In the genomic region with DNA sequence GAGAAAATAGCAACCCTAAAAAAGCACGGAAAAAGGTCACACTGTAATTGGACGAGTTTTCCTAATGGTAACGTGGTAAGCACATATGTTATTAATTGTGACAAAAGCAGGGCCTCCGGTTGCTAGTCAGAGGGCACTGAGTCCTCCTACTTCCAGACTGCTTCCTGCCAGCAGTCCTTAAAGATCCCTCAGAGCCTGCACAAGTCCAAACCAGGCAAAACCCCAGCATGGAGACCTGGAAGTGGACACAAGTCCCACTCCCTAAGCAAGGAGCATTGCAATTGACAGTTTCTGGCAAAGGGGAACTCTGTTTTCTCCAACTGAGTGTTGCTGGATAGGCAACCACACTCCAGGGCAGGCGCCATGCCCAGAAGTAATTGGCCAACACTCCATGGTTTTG, we compare ENCODE assay signal across 10 mouse cellular contexts. TPM values are rescaled to one million over a fixed set of nuclear protein-coding genes. Genes with fewer than 3 reads are reported as not detected.
DNase-seq lines count a peak whose midpoint lies in the region; ATAC-seq and TF ChIP-seq lines count a peak whose summit lies in the region.
"Had no signal": no experiment of that assay in that cellular context is flagged by ENCODE, and none has a peak within 500 bp of the region (broad histone marks: within the 10 kb centered on the region; RNA-seq: fewer than 3 reads in every experiment).

No protein-coding gene starts in this region.

- H3K4me3 ChIP-seq in hindbrain, embryonic 11.5 days (ENCODE audit: low read depth, low read length): no peak overlapping the region
- no peak overlapping the region for H3K4me3 ChIP-seq in hindbrain, embryonic 12.5 days
- H3K4me3 ChIP-seq in embryonic fibroblast, embryonic 13.5 days (ENCODE audit: insufficient read depth, low read length): no peak overlapping the region
- H3K4me3 ChIP-seq in limb, embryonic 12.5 days (replicated peaks): no peak overlapping the region
- H3K4me3 ChIP-seq: forebrain, embryonic 13.5 days had no signal

- TF ChIP-seq CTCF in embryonic fibroblast, embryonic 13.5 days (IDR thresholded peaks at IDR 0.05; ENCODE audit: borderline replicate concordance, insufficient read depth, low read length): no peak

- ATAC-seq in hindbrain, embryonic 11.5 days (ENCODE audit: low FRiP score): no peak
- ATAC-seq in hindbrain, embryonic 12.5 days (ENCODE audit: low FRiP score): no peak
- ATAC-seq in limb, embryonic 12.5 days (ENCODE audit: insufficient number of reproducible peaks, insufficient read depth, low FRiP score, low TSS enrichment, low read depth): peak; percentile 86; the same call in 1 of the 2 replicates
- ATAC-seq: forebrain, embryonic 13.5 days had no signal

- H3K9ac ChIP-seq in hindbrain, embryonic 11.5 days (ENCODE audit: low read depth, low read length): no peak overlapping the region
- no peak overlapping the region for H3K9ac ChIP-seq in hindbrain, embryonic 12.5 days
- no peak overlapping the region for H3K9ac ChIP-seq in limb, embryonic 12.5 days (replicated peaks)
- H3K9ac ChIP-seq: forebrain, embryonic 13.5 days had no signal

- H3K4me1 ChIP-seq in hindbrain, embryonic 11.5 days (replicated peaks; ENCODE audit: control insufficient read depth, insufficient read depth, low read length): no peaks in the 10 kb centered on the region
- no peaks in the 10 kb centered on the region for H3K4me1 ChIP-seq in hindbrain, embryonic 12.5 days
- peaks cover 8% of the 10 kb centered on the region; the same call in 1 of the 2 replicates for H3K4me1 ChIP-seq in embryonic fibroblast, embryonic 13.5 days (ENCODE audit: control insufficient read depth, insufficient read depth, low read length)
- H3K4me1 ChIP-seq in limb, embryonic 12.5 days (replicated peaks): peaks cover 13% of the 10 kb centered on the region
- H3K4me1 ChIP-seq: forebrain, embryonic 13.5 days had no signal

- no peaks in the 10 kb centered on the region for H3K36me3 ChIP-seq in hindbrain, embryonic 11.5 days (ENCODE audit: control insufficient read depth, insufficient read depth, low read length)
- H3K36me3 ChIP-seq in hindbrain, embryonic 12.5 days: no peaks in the 10 kb centered on the region
- H3K36me3 ChIP-seq in limb, embryonic 12.5 days: no peaks in the 10 kb centered on the region

- 0 out of 2 replicates have a peak, but pooled peaks have one; percentile 33 for TF ChIP-seq POLR2A in embryonic fibroblast, embryonic 13.5 days (IDR thresholded peaks at IDR 0.05; ENCODE audit: low read depth, low read length)

- H3K4me2 ChIP-seq in hindbrain, embryonic 11.5 days (replicated peaks; ENCODE audit: low read depth, low read length): no peak overlapping the region
- H3K4me2 ChIP-seq in hindbrain, embryonic 12.5 days (replicated peaks): no peak overlapping the region
- H3K4me2 ChIP-seq in limb, embryonic 12.5 days: peak overlapping the region; percentile 18; the same call in 1 of the 2 replicates
- H3K4me2 ChIP-seq: forebrain, embryonic 13.5 days had no signal

- 57% methylated on average over 5 of the region's 5 CpGs for WGBS in hindbrain, embryonic 11.5 days
- WGBS in hindbrain, embryonic 12.5 days: 64% methylated on average over 5 of the region's 5 CpGs
- WGBS in limb, embryonic 12.5 days: 22% methylated on average over 5 of the region's 5 CpGs

- H3K27me3 ChIP-seq in hindbrain, embryonic 11.5 days (ENCODE audit: control insufficient read depth, insufficient read depth, low read length): no peaks in the 10 kb centered on the region
- H3K27me3 ChIP-seq in hindbrain, embryonic 12.5 days: no peaks in the 10 kb centered on the region
- no peaks in the 10 kb centered on the region for H3K27me3 ChIP-seq in limb, embryonic 12.5 days
- H3K27me3 ChIP-seq: forebrain, embryonic 13.5 days had no signal

- DNase-seq in hindbrain, embryonic 11.5 days (ENCODE audit: low spot score): peak; percentile 14
- peak; percentile 10 for DNase-seq in brain, adult 2 months (ENCODE audit: low read depth, low spot score)
- no peak for DNase-seq in frontal cortex, postnatal 14 days (ENCODE audit: low spot score in 2 of 2)
- DNase-seq in retina, postnatal 1 day: no peak
- DNase-seq in thymus, postnatal 25 days: no peak

- H3K27ac ChIP-seq in hindbrain, embryonic 11.5 days (ENCODE audit: low read depth, low read length): no peak overlapping the region
- no peak overlapping the region for H3K27ac ChIP-seq in hindbrain, embryonic 12.5 days
- peak overlapping the region; percentile 97 for H3K27ac ChIP-seq in embryonic fibroblast, embryonic 13.5 days (ENCODE audit: insufficient read depth, low read length)
- peak overlapping the region; percentile 94 for H3K27ac ChIP-seq in limb, embryonic 12.5 days
- H3K27ac ChIP-seq: forebrain, embryonic 13.5 days; kidney, postnatal 0 days had no signal

- no peaks in the 10 kb centered on the region for H3K9me3 ChIP-seq in hindbrain, embryonic 11.5 days (ENCODE audit: control insufficient read depth, low read length)
- H3K9me3 ChIP-seq in hindbrain, embryonic 12.5 days (replicated peaks): no peaks in the 10 kb centered on the region
- H3K9me3 ChIP-seq in limb, embryonic 12.5 days: peaks cover 11% of the 10 kb centered on the region; the same call in 1 of the 2 replicates
- H3K9me3 ChIP-seq: forebrain, embryonic 13.5 days had no signal

RNA-seq across cellular contexts. Expression of gene Wdr75, which starts 27.4 kb away (rescaled TPM):
- 75.3 and 83.1 TPM in 2 replicates for polyA plus RNA-seq in hindbrain, embryonic 11.5 days (2014; fragmentation: Nextera tagmentation; extraction: Ambion mirVana)
- polyA plus RNA-seq in hindbrain, embryonic 12.5 days (2016; fragmentation: Nextera tagmentation; extraction: Ambion mirVana): 57.4 and 60.8 TPM in 2 replicates
- polyA plus RNA-seq in embryonic fibroblast, embryonic 13.5 days (2011; ENCODE audit: insufficient read length, low read depth, missing spikeins): 127 and 146 TPM in 2 replicates
- 82.6 and 90.0 TPM in 2 replicates for polyA plus RNA-seq in limb, embryonic 12.5 days (2016; fragmentation: Nextera tagmentation; extraction: Ambion mirVana)

Comparison
In these comparisons a context has a peak if more than half of its experiments do, and no peak if none do; other contexts are left out.
1. DNase-seq: peak in hindbrain, embryonic 11.5 days (single experiment) and brain, adult 2 months (single experiment); none in frontal cortex, postnatal 14 days (0 of 2), retina, postnatal 1 day (single experiment) and thymus, postnatal 25 days (single experiment).
2. H3K27ac ChIP-seq: peak in embryonic fibroblast, embryonic 13.5 days (single experiment) and limb, embryonic 12.5 days (single experiment); none in hindbrain, embryonic 11.5 days (single experiment) and hindbrain, embryonic 12.5 days (single experiment).